Mouse (Mus musculus) macrophage (primary cell): ENCODE results near the gene Mdm2. TPM values are rescaled to one million over a fixed set of nuclear protein-coding genes. Genes with fewer than 3 reads are reported as not detected.
"Not testable (repeated sequence)": the region's sequence is repeated elsewhere in the genome, so short reads cannot be mapped to it uniquely, and the experiment has no call there.

Experiments used
- H3K27ac ChIP-seq: fragments of 350-480 bp; formaldehyde crosslinking; 2 replicates; pipeline ENCODE4 v1.9.0; 2021
- H3K36me3 ChIP-seq: fragments of 350-480 bp; formaldehyde crosslinking; 2 replicates; pipeline ENCODE4 v1.9.0; 2021; ENCODE audit errors: inconsistent target
- H3K4me3 ChIP-seq: fragments of 350-480 bp; formaldehyde crosslinking; 2 replicates; pipeline ENCODE4 v1.9.0; 2021; ENCODE audit errors: inconsistent target
- H3K79me2 ChIP-seq: fragments of 350-480 bp; formaldehyde crosslinking; 2 replicates; pipeline ENCODE4 v1.9.0; 2021; ENCODE audit errors: inconsistent target
- WGBS: methylation state at CpG from one replicate; pipeline ENCODE4 v1.1.7; 2026; ENCODE audit warnings: inconsistent platforms; ENCODE audit not compliant: missing documents; 5-methylcytosine and 5-hydroxymethylcytosine counted together
- polyA plus RNA-seq: library from polyadenylated mRNA; stranded (reverse); fragments of 250-400 nt; gene quantifications from 3 replicates; pipeline ENCODE4 v1.2.4, GENCODE M21; 2018; ENCODE audit warnings: inconsistent platforms
- total RNA-seq, 78 experiments: library from RNA; depleted of rRNA; stranded (reverse); fragments of 250-400 nt; gene quantifications; 1 replicate in 9 of 78; 2 replicates in 24 of 78; 3 replicates in 43 of 78; 4 replicates in 2 of 78; pipeline ENCODE4 v1.2.4; 2018; ENCODE audit warnings: inconsistent platforms in 56 of 78

Gene Mdm2
- 1,000 to 10,000 TPM in 12 of 26 experiments, 100 to 1,000 TPM in 14; 488 to 3,376 (median 837) TPM for total RNA-seq (2018; cell fraction: chromatin; rRNA removed)
- 100 to 1,000 TPM in 16 of 26 experiments, 10 to 100 TPM in 10; 72.5 to 455 (median 128) TPM for total RNA-seq (2018; cell fraction: cytosol; rRNA removed)
- total RNA-seq (2018; cell fraction: nucleus; rRNA removed) = 1,000 to 10,000 TPM in 7 of 26 experiments, 100 to 1,000 TPM in 19; 303 to 1,681 (median 684) TPM
- 68.8 to 97.8 TPM (median 84.1 TPM) in 3 replicates for polyA plus RNA-seq

- Histone ChIP-seq H3K4me3 (peak within 1 kb of the TSS; percentile 88), H3K27ac (peak within 1 kb of the TSS; percentile 84), H3K79me2 (peaks cover 43% of the 10 kb centered on the region), H3K36me3 (peaks cover 8% of the 10 kb centered on the region)
- under 1% methylated on average over 37 of the region's 52 CpGs for WGBS
Observed at GRCm38 (mm10) chr10:117710604-117711141, at the start of gene Mdm2. Gene Mdm2 (minus strand): TSS chr10:117710758.

GRCm38 (mm10) chr10:117759844-117760630 is 49.5 kb upstream of the Mdm2 start:
- 92% methylated on average over 9 of the region's 10 CpGs for WGBS
- H3K27ac ChIP-seq = no peak overlapping the region
- H3K36me3 ChIP-seq = peaks cover 29% of the 10 kb centered on the region; the same call in 1 of the 2 replicates
- H3K4me3 ChIP-seq = no peak overlapping the region
- H3K79me2 ChIP-seq = no peaks in the 10 kb centered on the region

GRCm38 (mm10) chr10:117758749-117759727 is 48.5 kb upstream of the Mdm2 start:
- H3K36me3 ChIP-seq = peaks cover 29% of the 10 kb centered on the region; the same call in 1 of the 2 replicates
- no peak overlapping the region for H3K27ac ChIP-seq
- no peak overlapping the region for H3K4me3 ChIP-seq
- WGBS = 95% methylated on average over 18 of the region's 18 CpGs
- H3K79me2 ChIP-seq = no peaks in the 10 kb centered on the region

DNA sequence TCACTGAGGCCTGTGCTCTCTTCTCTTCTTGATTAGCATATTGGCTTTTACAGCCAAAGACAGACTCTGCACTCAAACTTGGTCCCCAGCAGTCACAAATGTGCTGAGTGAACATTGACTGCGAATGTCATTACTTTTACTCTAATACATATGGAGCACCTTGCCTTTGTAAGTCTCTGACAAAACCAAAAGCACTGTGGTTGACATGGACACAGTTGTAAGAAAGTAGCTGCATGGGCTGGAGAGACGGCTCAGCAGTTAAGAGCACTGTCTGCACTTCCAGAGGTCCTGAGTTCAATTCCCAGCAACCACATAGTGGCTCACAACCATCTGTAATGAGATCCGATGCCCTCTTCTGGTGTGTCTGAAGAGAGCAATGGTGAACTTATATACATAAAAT is 47.8 kb upstream of the Mdm2 start:
- H3K79me2 ChIP-seq = not testable (repeated sequence)
- H3K36me3 ChIP-seq = peaks cover 29% of the 10 kb centered on the region; the same call in 1 of the 2 replicates
- WGBS = 98% methylated on average over 3 of the region's 3 CpGs

DNA sequence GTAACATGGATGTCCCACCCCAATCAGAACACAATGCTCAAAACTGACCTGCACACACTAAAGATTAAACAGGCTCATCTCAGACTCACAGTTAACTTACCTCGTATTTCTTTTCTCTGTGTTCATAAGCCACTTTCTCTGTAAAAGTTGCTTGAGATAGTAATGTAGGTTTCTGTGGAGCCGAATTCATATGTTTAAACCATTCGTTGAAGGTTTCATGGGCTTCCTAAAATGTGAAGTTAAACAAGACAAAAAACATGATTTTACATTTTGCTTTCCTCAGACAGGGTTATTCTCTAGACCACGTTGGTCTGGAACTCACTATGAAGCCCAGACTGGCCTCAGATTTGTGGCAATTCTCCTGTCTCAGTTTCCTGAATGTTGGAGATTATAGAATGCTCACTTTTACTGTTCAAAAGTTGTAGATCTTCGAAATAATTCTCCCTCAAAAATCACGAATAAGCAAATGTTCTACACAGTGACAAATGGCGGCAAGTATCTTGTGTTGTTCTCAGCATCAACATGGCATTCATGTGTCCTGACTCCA is 47.3 kb upstream of the Mdm2 start:
- Histone ChIP-seq H3K4me3 (no peak overlapping the region), H3K27ac (no peak overlapping the region), H3K79me2 (no peaks in the 10 kb centered on the region), H3K36me3 (peaks cover 29% of the 10 kb centered on the region; the same call in 1 of the 2 replicates)
- WGBS = 94% methylated on average over 7 of the region's 7 CpGs

More for the DNA sequence above, 47.8 kb upstream of the Mdm2 start:
- H3K27ac ChIP-seq, H3K4me3 ChIP-seq: not testable (repeated sequence)

DNA sequence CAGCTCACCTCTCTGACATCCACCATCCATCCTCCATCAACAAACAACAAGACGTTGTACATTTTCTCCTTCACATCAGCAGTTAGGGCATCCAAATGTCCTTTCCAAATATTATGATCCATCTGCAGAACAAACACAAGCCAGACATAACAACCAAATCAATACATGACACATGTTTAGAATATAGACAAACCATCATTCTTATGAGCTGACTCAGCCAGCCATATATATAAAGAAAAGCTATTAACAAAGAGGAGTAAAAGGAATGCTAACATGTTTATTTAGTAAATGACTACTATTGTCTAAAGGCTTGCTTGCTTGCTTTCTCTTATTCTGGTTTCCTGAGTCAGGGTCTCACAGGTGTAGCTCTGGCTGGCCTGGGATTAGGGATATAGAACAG is 46.7 kb upstream of the Mdm2 start:
- WGBS = 91% methylated on average over 1 of the region's 1 CpGs
- H3K27ac ChIP-seq = no peak overlapping the region
- H3K4me3 ChIP-seq = no peak overlapping the region
- no peaks in the 10 kb centered on the region for H3K79me2 ChIP-seq
- H3K36me3 ChIP-seq = peaks cover 29% of the 10 kb centered on the region; the same call in 1 of the 2 replicates

DNA sequence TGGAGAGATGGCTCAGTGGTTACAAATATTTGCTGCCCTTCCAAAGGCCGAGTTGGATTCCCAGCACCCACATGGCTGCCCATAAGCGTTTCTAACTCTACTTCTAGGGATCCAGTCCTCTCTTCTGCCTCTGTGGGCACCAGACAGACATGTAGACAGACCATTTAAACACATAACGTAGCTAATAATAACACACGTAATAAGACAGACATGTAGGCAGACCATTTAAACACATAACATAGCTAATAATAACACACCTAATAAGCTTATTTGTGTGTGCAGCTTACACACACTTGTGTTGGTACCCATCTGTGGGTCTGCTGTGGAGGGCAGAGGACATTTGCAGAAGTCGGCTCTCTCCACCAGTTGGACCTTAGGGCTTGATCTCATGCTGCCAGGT is 46.2 kb upstream of the Mdm2 start:
- WGBS = 90% methylated on average over 5 of the region's 5 CpGs
- no peak overlapping the region for H3K27ac ChIP-seq
- peaks cover 29% of the 10 kb centered on the region; the same call in 1 of the 2 replicates for H3K36me3 ChIP-seq
- H3K79me2 ChIP-seq = no peaks in the 10 kb centered on the region
- H3K4me3 ChIP-seq = no peak overlapping the region

DNA sequence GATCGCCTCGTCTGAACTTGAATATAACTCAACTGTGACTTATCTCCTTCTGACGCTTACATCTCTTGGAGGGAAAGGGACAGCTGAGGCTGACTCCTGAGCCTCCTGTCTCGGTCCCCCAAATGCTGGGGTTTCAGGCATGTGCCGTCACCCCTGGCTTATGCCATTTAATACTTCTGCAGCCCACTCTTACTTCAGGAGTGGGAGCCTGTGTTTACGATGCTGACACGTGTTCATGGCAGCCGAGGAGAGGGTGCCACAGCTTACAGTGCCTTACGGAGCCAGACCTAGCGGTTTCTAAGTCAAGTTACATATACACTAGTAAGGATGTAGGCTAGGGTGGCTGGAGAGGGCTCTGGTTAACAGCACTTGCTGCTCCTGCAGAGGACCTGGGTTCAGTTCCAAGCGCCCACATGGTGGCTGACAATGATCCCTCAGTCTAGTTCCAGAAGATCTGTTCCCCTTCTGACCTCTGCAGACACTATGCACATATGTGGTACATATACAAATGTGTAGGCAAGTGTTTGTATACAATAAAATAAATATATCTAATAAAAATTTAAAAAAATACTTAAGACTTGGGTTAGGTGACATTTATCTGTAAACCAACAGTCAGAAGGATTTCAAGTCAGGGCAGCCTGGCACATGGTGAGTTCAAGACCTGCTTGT is 45.4 kb upstream of the Mdm2 start:
- WGBS = 76% methylated on average over 11 of the region's 11 CpGs
- Histone ChIP-seq H3K36me3 (peaks cover 26% of the 10 kb centered on the region; the same call in 1 of the 2 replicates), H3K4me3 (no peak overlapping the region), H3K79me2 (no peaks in the 10 kb centered on the region), H3K27ac (peak overlapping the region; percentile 86)

DNA sequence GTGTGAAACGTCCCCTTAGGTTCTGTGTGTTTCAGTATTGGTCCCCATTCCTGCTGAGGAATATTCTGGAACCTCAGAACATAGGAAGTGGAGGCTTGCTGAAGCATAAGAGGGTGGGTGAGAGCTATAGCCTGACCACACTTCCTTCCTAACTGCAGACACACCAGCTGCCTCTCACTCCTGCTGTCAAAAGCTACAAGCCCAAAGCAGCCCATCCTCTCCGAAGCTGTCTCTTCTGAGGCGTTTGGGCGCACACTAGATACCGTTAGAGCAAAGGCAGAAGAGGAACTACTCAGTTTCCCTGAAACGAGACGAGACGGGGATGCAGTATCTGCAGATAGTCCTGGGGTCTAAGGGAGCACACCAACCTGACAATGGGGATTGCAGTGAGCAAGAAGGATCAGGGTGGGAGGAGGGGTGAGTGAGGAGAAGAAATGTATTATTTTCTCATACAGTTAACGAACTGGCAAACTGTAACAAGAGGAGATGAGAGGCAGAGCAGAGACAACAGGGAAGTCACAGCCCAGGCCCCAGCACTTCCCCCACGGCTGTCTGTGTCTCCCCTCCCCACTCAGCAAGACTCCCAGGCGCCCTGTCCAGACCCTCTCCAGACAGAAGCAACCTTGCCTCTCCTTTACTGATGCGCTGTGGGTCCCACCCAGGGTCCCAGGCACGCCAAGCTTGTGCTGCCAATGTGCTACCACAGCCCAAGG is 44.7 kb upstream of the Mdm2 start:
- Histone ChIP-seq H3K4me3 (no peak overlapping the region), H3K36me3 (peaks cover 24% of the 10 kb centered on the region; the same call in 1 of the 2 replicates), H3K27ac (peak overlapping the region; percentile 86), H3K79me2 (no peaks in the 10 kb centered on the region)
- WGBS = 10% methylated on average over 13 of the region's 13 CpGs

DNA sequence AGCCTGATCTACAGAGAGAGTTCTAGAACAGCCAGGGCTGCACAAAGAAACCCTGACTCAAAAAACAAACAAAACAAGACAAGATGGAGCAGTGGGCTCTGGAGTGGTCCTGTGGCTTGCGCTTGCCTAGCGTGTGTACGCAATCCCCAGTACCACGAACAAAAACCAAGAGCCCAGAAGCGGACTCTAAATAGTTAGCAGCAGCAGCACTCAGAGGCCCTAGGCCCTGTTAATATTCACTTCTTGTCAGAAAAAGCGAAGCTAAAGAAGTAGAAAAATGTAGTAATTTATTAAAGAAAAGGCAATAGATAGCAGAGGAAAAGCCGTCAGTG is 44.0 kb upstream of the Mdm2 start:
- Histone ChIP-seq H3K79me2 (no peaks in the 10 kb centered on the region), H3K36me3 (peaks cover 26% of the 10 kb centered on the region; the same call in 1 of the 2 replicates), H3K4me3 (no peak overlapping the region), H3K27ac (peak overlapping the region; percentile 86)
- WGBS = 62% methylated on average over 7 of the region's 7 CpGs

DNA sequence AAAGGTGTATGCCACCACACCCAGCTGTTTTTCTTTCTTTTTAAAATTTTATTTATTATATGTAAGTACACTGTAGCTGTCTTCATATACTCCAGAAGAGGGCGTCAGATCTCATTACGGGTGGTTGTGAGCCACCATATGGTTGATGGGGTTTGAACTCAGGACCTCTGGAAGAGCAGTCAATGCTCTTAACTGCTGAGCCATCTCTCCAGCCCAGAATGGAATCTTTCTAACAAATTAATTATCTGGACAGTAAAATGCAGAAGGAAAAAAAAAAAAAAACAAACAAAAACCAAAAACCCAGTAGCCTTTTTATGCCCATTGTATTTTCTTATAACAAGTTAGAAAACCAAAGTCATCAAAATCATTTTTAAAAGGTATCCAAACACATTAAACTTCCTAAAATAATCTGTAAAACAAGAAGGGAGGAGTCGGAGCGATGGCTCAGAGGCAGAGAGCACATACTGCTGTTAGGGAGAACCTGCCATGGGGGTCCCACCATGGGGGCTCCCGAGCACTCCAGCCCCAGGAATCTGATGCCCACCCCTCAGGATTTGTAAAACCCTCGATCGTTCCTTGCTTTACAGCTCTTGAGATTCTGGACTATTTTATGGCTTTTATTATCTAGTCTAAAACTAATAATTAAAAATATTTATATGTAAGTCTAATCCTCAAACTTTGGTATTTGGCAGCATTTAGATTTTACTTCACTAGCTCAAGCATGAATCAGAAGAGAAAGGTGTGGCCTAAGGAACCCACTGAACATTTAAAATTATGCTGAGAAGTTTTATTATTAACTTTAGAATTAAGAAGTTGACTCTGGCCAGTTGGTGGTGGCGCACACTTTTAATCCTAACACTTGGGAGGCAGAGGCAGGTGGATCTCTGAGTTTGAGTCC is 43.4 kb upstream of the Mdm2 start:
- Histone ChIP-seq H3K27ac (peak overlapping the region; percentile 86), H3K79me2 (no peaks in the 10 kb centered on the region)

More for the DNA sequence above, 43.4 kb upstream of the Mdm2 start:
- WGBS = 94% methylated on average over 6 of the region's 8 CpGs
- Histone ChIP-seq H3K36me3 (peaks cover 28% of the 10 kb centered on the region; the same call in 1 of the 2 replicates), H3K4me3 (no peak overlapping the region)
